Mouse (Mus musculus) left cerebral cortex, postnatal 10 days (tissue): ENCODE data around the gene Wdr17. TPM values are rescaled to one million over a fixed set of nuclear protein-coding genes. Genes with fewer than 3 reads are reported as not detected.

Experiments used
- DNase-seq, 2 experiments: peaks; one replicate each; pipeline ENCODE4 v3.0.0; 2021 to 2022; ENCODE audit warnings: low spot score in 2 of 2, mixed read lengths in 1 of 2; ENCODE audit errors: extremely low spot score in 1 of 2
- intact Hi-C: fragments of 180-260 bp; cut with DNase I; formaldehyde crosslinking; loops from one replicate; pipeline ENCODE4 v1.15.1; 2025
- total RNA-seq, 2 experiments: library from RNA; stranded (reverse); gene quantifications; 2 replicates each; pipeline ENCODE4 v1.2.3; 2021

The Wdr17 gene
- total RNA-seq, 2 experiments from 2014 or later, result 39.4 to 42.5 TPM

GRCm38 (mm10) chr8:54818651-54819050 lies 68.3 kb downstream of the Wdr17 start:
- DNase-seq, result no peak
- intact Hi-C loops, result no loop called here

GRCm38 (mm10) chr8:54808217-54808616 lies 78.8 kb downstream of the Wdr17 start:
- intact Hi-C loops, result no loop called here
- no peak for DNase-seq

- DNase-seq, result no peak
These were observed 80.8 kb downstream of the Wdr17 start for GRCm38 (mm10) chr8:54806173-54806572.

GRCm38 (mm10) chr8:54792699-54793061 lies 94.3 kb downstream of the Wdr17 start:
- no peak for DNase-seq
- intact Hi-C loops, result no loop called here

More at GRCm38 (mm10) chr8:54806173-54806572, 80.8 kb downstream of the Wdr17 start:
- intact Hi-C loops, result no loop called here

- intact Hi-C loops, result no loop called here
- DNase-seq, result no peak
These were observed 94.9 kb downstream of the Wdr17 start for GRCm38 (mm10) chr8:54791858-54792698.

GRCm38 (mm10) chr8:54780134-54780942 lies 106.6 kb downstream of the Wdr17 start:
- peak; percentile 77 to 79 for DNase-seq
- intact Hi-C loops, result no loop called here

- DNase-seq, result peak; percentile 13 to 51
- intact Hi-C loops, result no loop called here
These were observed 107.5 kb downstream of the Wdr17 start for GRCm38 (mm10) chr8:54779317-54780133.

GRCm38 (mm10) chr8:54777012-54777411 lies 110.0 kb downstream of the Wdr17 start:
- no peak for DNase-seq
- intact Hi-C loops, result no loop called here

- intact Hi-C loops, result no loop called here
These were observed 110.7 kb downstream of the Wdr17 start for GRCm38 (mm10) chr8:54776241-54776640.

GRCm38 (mm10) chr8:54757646-54758045 lies 129.3 kb downstream of the Wdr17 start:
- DNase-seq, result no peak
- intact Hi-C loops, result no loop called here

More at GRCm38 (mm10) chr8:54776241-54776640, 110.7 kb downstream of the Wdr17 start:
- DNase-seq, result no peak

- intact Hi-C loops, result loop anchor here (5.0 to 10.0 kb wide), 2 partner anchors 101 to 218 kb away; partner anchors contain the start of gene Gpm6a
These were observed 150.2 kb downstream of the Wdr17 start for GRCm38 (mm10) chr8:54736660-54737312.

GRCm38 (mm10) chr8:54724668-54725035 lies 162.3 kb downstream of the Wdr17 start:
- intact Hi-C loops, result no loop called here
- DNase-seq, result no peak

More at GRCm38 (mm10) chr8:54736660-54737312, 150.2 kb downstream of the Wdr17 start:
- peak in 1 of 2 experiments; percentile 74 for DNase-seq

GRCm38 (mm10) chr8:54723976-54724667 lies 162.9 kb downstream of the Wdr17 start:
- DNase-seq, result peak; percentile 93 to 95
- intact Hi-C loops, result no loop called here

- intact Hi-C loops, result no loop called here
- DNase-seq, result no peak
These were observed 168.5 kb downstream of the Wdr17 start for GRCm38 (mm10) chr8:54718515-54718914.

GRCm38 (mm10) chr8:54705743-54706142 lies 181.2 kb downstream of the Wdr17 start:
- intact Hi-C loops, result no loop called here
- no peak for DNase-seq

- intact Hi-C loops, result no loop called here
These were observed 215.2 kb downstream of the Wdr17 start for GRCm38 (mm10) chr8:54671806-54672205.

GRCm38 (mm10) chr8:54667756-54668155 lies 219.2 kb downstream of the Wdr17 start:
- intact Hi-C loops, result no loop called here
- DNase-seq, result peak in 1 of 2 experiments; percentile 8

More at GRCm38 (mm10) chr8:54671806-54672205, 215.2 kb downstream of the Wdr17 start:
- DNase-seq, result no peak

GRCm38 (mm10) chr8:54660675-54661074 lies 226.3 kb downstream of the Wdr17 start:
- peak; percentile 37 to 43 for DNase-seq
- intact Hi-C loops, result loop anchor here (2.0 to 5.0 kb wide), 2 partner anchors 138 to 152 kb away; no protein-coding TSS in a partner anchor
